Mouse (Mus musculus) lung, embryonic 14.5 days (tissue): ENCODE data around the gene Gm20388. TPM values are rescaled to one million over a fixed set of nuclear protein-coding genes. Genes with fewer than 3 reads are reported as not detected.

ENCODE experiments used
- ATAC-seq: fragments of 200-750 bp; cut with Nextera tagmentation; 2 replicates; pipeline ENCODE4 v1.8.0; 2017; ENCODE audit warnings: mild to moderate bottlenecking, moderate TSS enrichment, moderate library complexity; ENCODE audit not compliant: insufficient read depth
- DNase-seq: peaks from one replicate; pipeline ENCODE4 v3.0.0-alpha.2; 2015
- H3K27ac ChIP-seq: fragments of 300-500 bp; sonication (generic); 2 replicates; pipeline ENCODE4 v1.5.1; 2014; ENCODE audit warnings: low read depth, mild to moderate bottlenecking, moderate library complexity
- H3K27me3 ChIP-seq: fragments of 300-500 bp; sonication (generic); 2 replicates; pipeline ENCODE4 v1.6.1; 2014; ENCODE audit warnings: low read length, control low read depth; ENCODE audit not compliant: insufficient read depth
- H3K36me3 ChIP-seq: fragments of 300-500 bp; sonication (generic); 2 replicates; pipeline ENCODE4 v1.6.1; 2014; ENCODE audit warnings: control low read depth; ENCODE audit not compliant: insufficient read depth
- H3K4me1 ChIP-seq: fragments of 300-500 bp; sonication (generic); 2 replicates; pipeline ENCODE4 v1.6.1; 2014; ENCODE audit warnings: antibody characterized with exemption, control low read depth; ENCODE audit not compliant: insufficient read depth
- H3K4me2 ChIP-seq: fragments of 300-500 bp; sonication (generic); 2 replicates; pipeline ENCODE4 v1.6.1; 2014; ENCODE audit warnings: mild to moderate bottlenecking
- H3K4me3 ChIP-seq: fragments of 300-500 bp; sonication (generic); 2 replicates; pipeline ENCODE4 v1.5.1; 2014; ENCODE audit warnings: low read depth, low read length
- H3K9ac ChIP-seq: fragments of 300-500 bp; sonication (generic); 2 replicates; pipeline ENCODE4 v1.6.1; 2014
- H3K9me3 ChIP-seq: fragments of 300-500 bp; sonication (generic); 2 replicates; pipeline ENCODE4 v1.6.1; 2016; ENCODE audit warnings: low read depth, low read length, control low read depth
- CTCF ChIP-seq: IDR thresholded peaks from 2 replicates; pipeline ENCODE4 v1.5.1; 2016; ENCODE audit warnings: antibody characterized with exemption, low read depth
- WGBS: fragments of 180-500 bp; shearing (Covaris S2); extraction: QIAGEN DNeasy Blood & Tissue Kit; methylation state at CpG from one replicate; pipeline ENCODE4 v1.1.7; 2014; 5-methylcytosine and 5-hydroxymethylcytosine counted together
- polyA plus RNA-seq: library from polyadenylated mRNA; unstranded; fragments of >200 nt; fragmentation: Nextera tagmentation; extraction: Ambion mirVana; gene quantifications from 2 replicates; pipeline ENCODE4 v1.2.1, GENCODE M21; 2014

Gene Gm20388
- polyA plus RNA-seq, 1 experiment from 2014 or later: not detected

DNA sequence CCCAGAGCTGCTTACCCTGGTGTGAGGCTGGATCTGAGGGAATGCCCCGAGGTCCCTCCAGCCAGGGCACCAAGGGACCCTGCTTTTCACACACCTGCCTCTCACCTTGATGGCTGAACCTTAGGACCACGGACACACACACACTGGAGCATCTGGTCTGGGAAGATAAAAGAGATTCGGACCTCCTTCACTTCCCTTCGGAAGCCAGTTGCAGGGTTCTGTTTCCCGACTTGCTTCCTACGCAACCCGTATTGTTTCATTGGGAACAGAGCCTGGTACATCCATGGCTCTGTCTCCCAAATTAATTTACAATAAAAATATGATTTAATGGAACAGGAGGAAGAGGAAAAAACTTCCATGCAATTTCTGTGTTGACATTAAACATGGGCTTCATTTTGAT, 966.4 kb downstream of the Gm20388 start:
- Histone ChIP-seq H3K9me3 (no peaks in the 10 kb centered on the region), H3K4me1 (no peaks in the 10 kb centered on the region), H3K27ac (peak overlapping the region; percentile 26; the same call in 1 of the 2 replicates), H3K4me3 (no peak overlapping the region), H3K4me2 (no peak overlapping the region), H3K9ac (no peak overlapping the region), H3K27me3 (peaks cover 10% of the 10 kb centered on the region), H3K36me3 (no peaks in the 10 kb centered on the region)
- 55% methylated on average over 7 of the region's 7 CpGs for WGBS
- no peak for TF ChIP-seq CTCF
- DNase-seq (peak; percentile 46), ATAC-seq (0 out of 2 replicates have a peak, but pooled peaks have one; percentile 21)

DNA sequence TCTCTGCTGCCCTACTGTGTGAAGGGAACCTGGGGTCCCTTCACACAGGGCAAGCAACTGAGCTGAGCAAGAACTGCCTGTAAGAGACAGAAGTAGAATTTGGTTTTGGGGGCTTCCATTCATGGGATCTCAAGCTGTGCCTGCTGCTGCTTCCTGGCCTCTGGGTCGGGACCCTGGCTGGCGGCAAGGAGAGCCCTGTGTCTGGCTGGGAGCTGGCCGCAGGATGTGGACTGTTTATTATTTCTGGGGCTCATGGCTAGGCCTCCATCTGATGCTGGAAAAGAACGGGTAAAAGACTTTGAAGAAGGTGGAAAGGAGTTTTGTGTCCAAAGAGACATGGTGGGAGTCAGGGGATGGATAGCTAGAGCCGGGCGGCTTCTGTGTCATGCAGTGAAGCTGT, 969.3 kb downstream of the Gm20388 start:
- 41% methylated on average over 6 of the region's 6 CpGs for WGBS
- no peaks in the 10 kb centered on the region for H3K9me3 ChIP-seq
- no peaks in the 10 kb centered on the region for H3K36me3 ChIP-seq
- peaks cover 37% of the 10 kb centered on the region for H3K27me3 ChIP-seq
- H3K4me3 ChIP-seq: peak overlapping the region; percentile 23
- peaks cover 1% of the 10 kb centered on the region; the same call in 1 of the 2 replicates for H3K4me1 ChIP-seq
- peak overlapping the region; percentile 47 for H3K4me2 ChIP-seq
- TF ChIP-seq CTCF: no peak
- DNase-seq: no peak
- H3K27ac ChIP-seq: peak overlapping the region; percentile 22; the same call in 1 of the 2 replicates
- H3K9ac ChIP-seq: peak overlapping the region; percentile 21; the same call in 1 of the 2 replicates
- ATAC-seq: no peak

DNA sequence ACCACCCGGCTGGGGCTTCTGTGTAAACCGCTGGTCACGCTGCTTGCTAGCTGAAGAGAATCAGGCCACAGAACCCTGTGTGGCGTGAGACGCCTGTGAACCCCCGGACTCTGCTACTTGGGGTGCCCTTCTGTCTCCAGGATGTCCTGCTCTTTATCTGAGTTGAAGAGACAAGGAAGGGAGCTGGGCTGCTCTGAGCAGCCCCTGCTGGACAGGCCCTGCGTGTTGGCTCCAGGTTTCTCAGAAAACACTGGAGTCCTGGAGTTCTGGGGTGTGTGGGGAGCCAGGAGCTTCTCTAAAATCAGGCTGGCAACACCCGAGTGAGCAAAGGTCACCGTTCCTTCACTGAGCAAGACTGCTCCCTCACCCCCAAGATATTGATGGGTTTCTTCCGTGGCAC, 971.0 kb downstream of the Gm20388 start:
- TF ChIP-seq CTCF: no peak
- 51% methylated on average over 10 of the region's 10 CpGs for WGBS
- peak overlapping the region; percentile 58; the same call in 1 of the 2 replicates for H3K27ac ChIP-seq
- peak overlapping the region; percentile 47 for H3K4me2 ChIP-seq
- peak overlapping the region; percentile 23 for H3K4me3 ChIP-seq
- no peaks in the 10 kb centered on the region for H3K9me3 ChIP-seq
- peaks cover 47% of the 10 kb centered on the region for H3K27me3 ChIP-seq
- ATAC-seq (no peak), DNase-seq (no peak)
- H3K4me1 ChIP-seq: peaks cover 7% of the 10 kb centered on the region; the same call in 1 of the 2 replicates
- H3K36me3 ChIP-seq: no peaks in the 10 kb centered on the region
- H3K9ac ChIP-seq: peak overlapping the region; percentile 27

DNA sequence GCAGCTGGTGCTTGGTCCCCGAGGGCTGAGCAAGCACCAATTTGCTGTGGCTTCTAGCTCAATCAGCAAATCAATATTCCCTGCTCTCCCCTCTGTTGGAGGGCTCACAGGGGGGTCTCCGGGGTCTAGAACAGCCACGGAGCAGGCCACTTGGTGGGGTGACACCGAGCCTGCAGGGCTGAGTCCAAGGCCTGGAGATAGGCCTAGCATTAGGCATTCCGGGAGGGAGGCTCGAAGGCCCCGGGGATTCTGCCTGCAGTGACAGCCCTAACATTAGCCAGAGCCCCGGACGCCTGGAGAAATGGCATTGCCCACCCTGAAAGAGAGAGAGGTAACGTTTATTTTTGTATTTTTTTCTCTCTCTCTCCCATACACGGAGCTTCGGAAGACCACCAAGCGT, 972.0 kb downstream of the Gm20388 start:
- Histone ChIP-seq H3K27ac (peak overlapping the region; percentile 71; the same call in 1 of the 2 replicates), H3K36me3 (no peaks in the 10 kb centered on the region), H3K27me3 (peaks cover 56% of the 10 kb centered on the region), H3K4me2 (peak overlapping the region; percentile 57), H3K4me1 (peaks cover 9% of the 10 kb centered on the region; the same call in 1 of the 2 replicates), H3K9me3 (no peaks in the 10 kb centered on the region), H3K4me3 (peak overlapping the region; percentile 14; the same call in 1 of the 2 replicates), H3K9ac (peak overlapping the region; percentile 45)
- DNase-seq: no peak
- ATAC-seq: no peak
- TF ChIP-seq CTCF: no peak
- WGBS: 33% methylated on average over 13 of the region's 13 CpGs

DNA sequence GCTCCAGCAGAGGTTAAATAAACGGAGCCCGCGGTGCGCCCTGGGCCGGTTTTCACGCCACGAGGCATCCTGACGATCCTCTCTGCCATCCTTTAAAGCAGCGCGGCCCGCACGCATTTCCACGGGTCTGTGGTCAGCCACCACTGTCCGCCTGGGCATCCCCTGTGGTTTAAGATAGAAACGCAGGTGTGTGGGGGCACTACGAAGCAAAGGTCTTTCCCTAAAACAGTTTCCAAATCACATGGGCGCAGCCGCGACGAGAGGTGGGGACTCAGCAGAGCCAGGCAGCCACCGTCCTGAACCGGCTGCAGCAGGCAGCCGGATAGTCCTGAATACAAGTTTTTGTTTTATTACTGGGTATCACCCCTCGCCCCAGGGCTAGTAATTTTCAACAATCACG, 972.7 kb downstream of the Gm20388 start:
- no peak for TF ChIP-seq CTCF
- Histone ChIP-seq H3K27me3 (peaks cover 62% of the 10 kb centered on the region), H3K27ac (peak overlapping the region; percentile 71), H3K9ac (peak overlapping the region; percentile 51), H3K36me3 (no peaks in the 10 kb centered on the region), H3K4me2 (peak overlapping the region; percentile 57), H3K4me3 (peak overlapping the region; percentile 20; the same call in 1 of the 2 replicates), H3K9me3 (no peaks in the 10 kb centered on the region), H3K4me1 (peaks cover 9% of the 10 kb centered on the region; the same call in 1 of the 2 replicates)
- DNase-seq: peak; percentile 47
- 15% methylated on average over 25 of the region's 25 CpGs for WGBS
- ATAC-seq: no peak

DNA sequence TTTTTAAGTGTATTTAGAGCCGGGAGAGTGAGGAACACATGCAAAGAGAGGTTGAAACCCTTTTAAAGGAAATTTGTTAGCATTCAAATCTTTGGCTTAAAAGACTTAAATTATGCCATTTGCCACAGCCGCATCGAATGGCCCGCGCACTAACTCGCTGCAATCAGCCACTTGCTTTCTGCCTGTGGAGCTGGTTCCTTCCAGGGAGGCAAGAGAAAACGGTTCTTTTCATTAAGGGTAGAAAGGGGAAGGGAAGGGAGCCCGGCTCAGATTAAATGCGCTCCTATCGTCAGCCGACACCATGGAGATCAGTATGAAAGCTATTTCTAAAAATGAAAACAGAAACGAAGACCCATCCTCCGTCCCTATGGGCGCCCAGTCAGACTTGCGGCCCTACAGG, 973.2 kb downstream of the Gm20388 start:
- peak overlapping the region; percentile 57 for H3K4me2 ChIP-seq
- ATAC-seq: no peak
- peaks cover 64% of the 10 kb centered on the region for H3K27me3 ChIP-seq

DNA sequence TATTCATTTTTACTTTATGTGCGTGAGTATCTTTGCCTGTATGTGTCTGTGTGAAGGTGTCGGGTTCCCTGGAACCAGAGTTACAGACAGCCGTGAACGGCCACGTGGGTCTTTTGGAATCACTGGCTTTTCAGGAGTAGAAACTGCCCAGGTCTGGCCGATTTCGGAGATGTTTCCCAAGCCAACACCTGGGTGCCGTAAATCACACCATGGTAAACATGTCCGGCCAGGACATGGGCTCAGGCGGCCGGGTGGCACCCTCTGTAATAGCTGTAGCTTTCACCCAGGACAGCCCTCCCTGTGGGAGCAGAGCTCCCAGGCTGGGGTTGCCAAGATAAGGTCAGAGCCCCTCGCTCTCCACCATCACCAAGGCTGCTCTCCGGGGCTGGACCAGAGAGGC, 974.2 kb downstream of the Gm20388 start:
- H3K36me3 ChIP-seq: no peaks in the 10 kb centered on the region
- no peak for DNase-seq

More for the DNA sequence above, 973.2 kb downstream of the Gm20388 start:
- Histone ChIP-seq H3K9ac (peak overlapping the region; percentile 40), H3K36me3 (no peaks in the 10 kb centered on the region), H3K4me3 (peak overlapping the region; percentile 11; the same call in 1 of the 2 replicates), H3K9me3 (no peaks in the 10 kb centered on the region), H3K4me1 (peaks cover 9% of the 10 kb centered on the region; the same call in 1 of the 2 replicates), H3K27ac (0 out of 2 replicates have a peak overlapping the region, but pooled peaks have one; percentile 40)
- DNase-seq: peak; percentile 53
- TF ChIP-seq CTCF: no peak
- WGBS: 15% methylated on average over 15 of the region's 15 CpGs

More for the DNA sequence above, 974.2 kb downstream of the Gm20388 start:
- Histone ChIP-seq H3K9me3 (no peaks in the 10 kb centered on the region), H3K4me2 (peak overlapping the region; percentile 57), H3K4me3 (peak overlapping the region; percentile 6; the same call in 1 of the 2 replicates), H3K4me1 (peaks cover 9% of the 10 kb centered on the region; the same call in 1 of the 2 replicates), H3K27me3 (peaks cover 74% of the 10 kb centered on the region), H3K27ac (peak overlapping the region; percentile 50; the same call in 1 of the 2 replicates), H3K9ac (peak overlapping the region; percentile 46)
- 18% methylated on average over 13 of the region's 13 CpGs for WGBS
- ATAC-seq: no peak
- no peak for TF ChIP-seq CTCF
